Comparison of ENCODE assay signal across 20 mouse cellular contexts in genomic region chr4:42928209-42928608, GRCm38 (mm10). TPM values are rescaled to one million over a fixed set of nuclear protein-coding genes. Genes with fewer than 3 reads are reported as not detected.
DNase-seq lines count a peak whose midpoint lies in the region; ATAC-seq and TF ChIP-seq lines count a peak whose summit lies in the region.
"Had no signal": no experiment of that assay in that cellular context is flagged by ENCODE, and none has a peak within 500 bp of the region (broad histone marks: within the 10 kb centered on the region; RNA-seq: fewer than 3 reads in every experiment).

No protein-coding gene starts in this region.

- ATAC-seq in midbrain, postnatal 0 days (ENCODE audit: low FRiP score), result no peak
- ATAC-seq in liver, postnatal 0 days, result no peak
- ATAC-seq: forebrain, embryonic 14.5 days had no signal

- 86% methylated on average over 5 of the region's 5 CpGs for WGBS in kidney, adult 2 months
- 84% methylated on average over 5 of the region's 5 CpGs for WGBS in midbrain, postnatal 0 days
- 84% methylated on average over 5 of the region's 5 CpGs for WGBS in midbrain, embryonic 10.5 days
- whole genome bisulfite sequencing in liver, postnatal 0 days (ENCODE audit: insufficient replicate concordance), result 72% methylated on average over 5 of the region's 5 CpGs

- no peaks in the 10 kb centered on the region for H3K9me3 ChIP-seq in midbrain, postnatal 0 days (ENCODE audit: low read length)
- H3K9me3 ChIP-seq in midbrain, embryonic 10.5 days (replicated peaks), result no peaks in the 10 kb centered on the region
- H3K9me3 ChIP-seq in MEL (replicated peaks; ENCODE audit: insufficient read depth, low read length), result no peaks in the 10 kb centered on the region
- H3K9me3 ChIP-seq in liver, postnatal 0 days (ENCODE audit: low read length), result no peaks in the 10 kb centered on the region

- H3K4me2 ChIP-seq in midbrain, postnatal 0 days (ENCODE audit: low read depth, low read length, poor library complexity, severe bottlenecking), result no peak overlapping the region
- H3K4me2 ChIP-seq in liver, postnatal 0 days (ENCODE audit: low read depth, low read length), result no peak overlapping the region
- H3K4me2 ChIP-seq: heart, embryonic 11.5 days had no signal

- H3K27ac ChIP-seq in kidney, adult 2 months (ENCODE audit: insufficient read depth, low read depth, low read length), result no peak overlapping the region
- H3K27ac ChIP-seq in midbrain, postnatal 0 days (ENCODE audit: low read depth, low read length), result no peak overlapping the region
- no peak overlapping the region for H3K27ac ChIP-seq in midbrain, embryonic 10.5 days (replicated peaks)
- no peak overlapping the region for H3K27ac ChIP-seq in MEL (ENCODE audit: control insufficient read depth, low read depth, low read length)
- no peak overlapping the region for H3K27ac ChIP-seq in liver, postnatal 0 days (ENCODE audit: low read depth)

- H3K27me3 ChIP-seq in kidney, adult 2 months (replicated peaks; ENCODE audit: control insufficient read depth, insufficient read depth, low read length), result no peaks in the 10 kb centered on the region
- H3K27me3 ChIP-seq in midbrain, postnatal 0 days (ENCODE audit: insufficient read depth, low read length), result no peaks in the 10 kb centered on the region
- peaks cover 29% of the 10 kb centered on the region for H3K27me3 ChIP-seq in midbrain, embryonic 10.5 days (ENCODE audit: low read depth, poor library complexity, severe bottlenecking)
- peaks cover 0 to 2% of the 10 kb centered on the region in 2 experiments; a peak in 1 of 4 replicates for H3K27me3 ChIP-seq in MEL (ENCODE audit: control insufficient read depth in 1 of 2, insufficient read depth in 2 of 2, low read length in 2 of 2)
- H3K27me3 ChIP-seq in liver, postnatal 0 days (ENCODE audit: insufficient read depth, low read length), result no peaks in the 10 kb centered on the region

- no peak overlapping the region for H3K9ac ChIP-seq in midbrain, postnatal 0 days (replicated peaks; ENCODE audit: low read length, poor library complexity, severe bottlenecking)
- H3K9ac ChIP-seq in MEL (ENCODE audit: control insufficient read depth, low read depth, low read length, poor library complexity, severe bottlenecking), result no peak overlapping the region
- no peak overlapping the region for H3K9ac ChIP-seq in liver, postnatal 0 days (replicated peaks)

- TF ChIP-seq CTCF in kidney, adult 2 months (conservative IDR thresholded peaks at IDR 0.05; ENCODE audit: insufficient read depth, insufficient read length, low read depth, low read length), result 0 out of 2 replicates have a peak, but pooled peaks have one; percentile 19
- TF ChIP-seq CTCF in midbrain, postnatal 0 days (IDR thresholded peaks at IDR 0.05), result peak; percentile 39
- peak; percentile 48 to 65 (median 60) for TF ChIP-seq CTCF in MEL (IDR thresholded peaks at IDR 0.05 in 2 of 3, conservative IDR thresholded peaks at IDR 0.05 in 1 of 3; ENCODE audit: control insufficient read depth in 1 of 3, insufficient read depth in 1 of 3, low read depth in 2 of 3, low read length in 3 of 3, poor library complexity in 1 of 3, severe bottlenecking in 1 of 3)
- TF ChIP-seq CTCF in liver, postnatal 0 days (IDR thresholded peaks at IDR 0.05; ENCODE audit: low read depth), result peak; percentile 53

- no peak for TF ChIP-seq POLR2A in kidney, adult 2 months (IDR thresholded peaks at IDR 0.05; ENCODE audit: low read depth, low read length)
- no peak for TF ChIP-seq POLR2A in MEL (IDR thresholded peaks at IDR 0.05; ENCODE audit: control insufficient read depth in 1 of 2, insufficient read depth in 1 of 2, low read depth in 1 of 2, low read length in 2 of 2, poor library complexity in 1 of 2)

- no peaks in the 10 kb centered on the region for H3K79me2 ChIP-seq in MEL (ENCODE audit: control insufficient read depth, insufficient read depth, low read length, poor library complexity)

- no peaks in the 10 kb centered on the region for H3K36me3 ChIP-seq in kidney, adult 2 months (ENCODE audit: control insufficient read depth, insufficient read depth, low read length)
- H3K36me3 ChIP-seq in midbrain, postnatal 0 days (ENCODE audit: insufficient read depth, low read length), result 0 out of 2 replicates have a peak, but pooled peaks cover 2% of the 10 kb centered on the region
- H3K36me3 ChIP-seq in midbrain, embryonic 10.5 days, result no peaks in the 10 kb centered on the region
- H3K36me3 ChIP-seq in MEL (ENCODE audit: control insufficient read depth in 1 of 2, insufficient read depth in 2 of 2, low read length in 2 of 2), result no peaks in the 10 kb centered on the region
- H3K36me3 ChIP-seq in liver, postnatal 0 days (replicated peaks; ENCODE audit: insufficient read depth, low read length), result no peaks in the 10 kb centered on the region

- DNase-seq in kidney, adult 2 months, result no peak
- no peak for DNase-seq in kidney, postnatal 4 days
- no peak for DNase-seq in midbrain, postnatal 0 days (ENCODE audit: low spot score)
- no peak for DNase-seq in midbrain, embryonic 10.5 days (ENCODE audit: low spot score)
- DNase-seq in MEL (ENCODE audit: low read depth, low spot score) (peak; percentile 52), MN1 (ENCODE audit: low spot score) (no peak)
- DNase-seq in liver, postnatal 0 days, result no peak
- no peak for DNase-seq in right cerebral cortex, adult 18-20 months
- DNase-seq: adrenal gland, postnatal 14 days; cerebellum, adult 9-10 months; embryo, embryonic 11 days; kidney, postnatal 36 days; lung, postnatal 10 days; retina, postnatal 1 day had no signal

- H3K4me1 ChIP-seq in kidney, adult 2 months (ENCODE audit: control insufficient read depth, insufficient read depth, low read length), result no peaks in the 10 kb centered on the region
- H3K4me1 ChIP-seq in midbrain, postnatal 0 days (ENCODE audit: insufficient read depth, low read length), result no peaks in the 10 kb centered on the region
- H3K4me1 ChIP-seq in midbrain, embryonic 10.5 days, result peaks cover under 1% of the 10 kb centered on the region; the same call in 1 of the 2 replicates
- H3K4me1 ChIP-seq in MEL (ENCODE audit: control insufficient read depth in 1 of 2, insufficient read depth in 2 of 2, low read length in 2 of 2), result 0 out of 4 replicates have a peak, but pooled peaks cover 0 to 2% of the 10 kb centered on the region in 2 experiments
- H3K4me1 ChIP-seq in liver, postnatal 0 days (ENCODE audit: insufficient read depth), result no peaks in the 10 kb centered on the region

- no peak overlapping the region for H3K4me3 ChIP-seq in kidney, adult 2 months (ENCODE audit: insufficient read depth, low read depth, low read length)
- no peak overlapping the region for H3K4me3 ChIP-seq in midbrain, postnatal 0 days (ENCODE audit: low read depth, low read length)
- H3K4me3 ChIP-seq in midbrain, embryonic 10.5 days, result no peak overlapping the region
- H3K4me3 ChIP-seq in MEL (ENCODE audit: control insufficient read depth in 1 of 2, insufficient read depth in 1 of 2, low read depth in 2 of 2, low read length in 2 of 2), result no peak overlapping the region
- H3K4me3 ChIP-seq in liver, postnatal 0 days (ENCODE audit: low read depth, low read length), result no peak overlapping the region
- H3K4me3 ChIP-seq: megakaryocyte, embryonic 14.5 days had no signal

- TF ChIP-seq RAD21 in MEL (IDR thresholded peaks at IDR 0.05; ENCODE audit: low read depth, low read length), result peak; percentile 60

- no peak for TF ChIP-seq EP300 in MEL (IDR thresholded peaks at IDR 0.05; ENCODE audit: low read depth in 1 of 2, low read length in 2 of 2)
- TF ChIP-seq EP300 in liver, postnatal 0 days (IDR thresholded peaks at IDR 0.05; ENCODE audit: low read depth), result no peak

TF ChIP-seq in MEL, 35 proteins besides CTCF, POLR2A, EP300 and RAD21 (continues in another document):
- TF ChIP-seq ZMIZ1 (IDR thresholded peaks at IDR 0.05; ENCODE audit: low read depth, low read length), result no peak

RNA-seq across cellular contexts. Expression of gene Phf24, which starts 11.7 kb away (rescaled TPM):
- polyA plus RNA-seq in kidney, adult 2 months (2012; rRNA removed), result 1.1 TPM in 2 replicates
- 130 and 148 TPM in 2 replicates for total RNA-seq in midbrain, postnatal 0 days (2014; rRNA removed)
- polyA plus RNA-seq in midbrain, postnatal 0 days (2015; fragmentation: Nextera tagmentation; extraction: Ambion mirVana), result 44.4 and 45.0 TPM in 2 replicates
- 1.6 and 2.1 TPM in 2 replicates for polyA plus RNA-seq in midbrain, embryonic 10.5 days (2016; fragmentation: Nextera tagmentation; extraction: Ambion mirVana)
- 0.07 and 0.31 TPM in 2 replicates for total RNA-seq in MEL (2012; rRNA removed)
- polyA plus RNA-seq in MEL (2012; ENCODE audit: insufficient read depth in 1 of 2, insufficient read length in 2 of 2, low read depth in 1 of 2, low replicate concordance in 2 of 2, missing spikeins in 1 of 2), result under 1 TPM in 1 of 2 experiments, not detected in 1; 0.92 TPM
- 0.11 and 0.12 TPM in 2 replicates for polyA plus RNA-seq in liver, postnatal 0 days (2015; fragmentation: Nextera tagmentation; extraction: Ambion mirVana)
- total RNA-seq: monocyte, adult 5-6 weeks had no signal

RNA-seq across cellular contexts. Expression of gene Dnajb5, which starts 21.4 kb away (rescaled TPM):
- 6.5 and 8.1 TPM in 2 replicates for polyA plus RNA-seq in kidney, adult 2 months (2012; rRNA removed)
- total RNA-seq in midbrain, postnatal 0 days (2014; rRNA removed), result 75.6 and 109 TPM in 2 replicates
- 37.9 and 41.4 TPM in 2 replicates for polyA plus RNA-seq in midbrain, postnatal 0 days (2015; fragmentation: Nextera tagmentation; extraction: Ambion mirVana)
- polyA plus RNA-seq in midbrain, embryonic 10.5 days (2016; fragmentation: Nextera tagmentation; extraction: Ambion mirVana), result 14.9 and 22.6 TPM in 2 replicates
- total RNA-seq in MEL (2012; rRNA removed), result 0.73 and 1.0 TPM in 2 replicates
- 1 to 10 TPM in 1 of 2 experiments, not detected in 1; 1.8 TPM for polyA plus RNA-seq in MEL (2012; ENCODE audit: insufficient read depth in 1 of 2, insufficient read length in 2 of 2, low read depth in 1 of 2, low replicate concordance in 2 of 2, missing spikeins in 1 of 2)
- polyA plus RNA-seq in liver, postnatal 0 days (2015; fragmentation: Nextera tagmentation; extraction: Ambion mirVana), result 0.73 and 1.0 TPM in 2 replicates

RNA-seq across cellular contexts. Expression of gene 1700022I11Rik, which starts 41.2 kb away (rescaled TPM):
- not detected in 2 replicates for polyA plus RNA-seq in kidney, adult 2 months (2012; rRNA removed)
- total RNA-seq in midbrain, postnatal 0 days (2014; rRNA removed), result not detected in 2 replicates
- polyA plus RNA-seq in midbrain, postnatal 0 days (2015; fragmentation: Nextera tagmentation; extraction: Ambion mirVana), result 0.19 and 0.48 TPM in 2 replicates
- 0.47 and 0.59 TPM in 2 replicates for polyA plus RNA-seq in midbrain, embryonic 10.5 days (2016; fragmentation: Nextera tagmentation; extraction: Ambion mirVana)
- 0.54 and 0.65 TPM in 2 replicates for total RNA-seq in MEL (2012; rRNA removed)
- polyA plus RNA-seq in MEL (2012; ENCODE audit: insufficient read depth in 1 of 2, insufficient read length in 2 of 2, low read depth in 1 of 2, low replicate concordance in 2 of 2, missing spikeins in 1 of 2), result under 1 TPM in 1 of 2 experiments, not detected in 1; 0.39 TPM
- 0.17 TPM in 1 of 2 replicates, not detected in the other for polyA plus RNA-seq in liver, postnatal 0 days (2015; fragmentation: Nextera tagmentation; extraction: Ambion mirVana)
- total RNA-seq: adrenal gland, postnatal 14 days; left cerebral cortex, adult 18-20 months; monocyte, adult 5-6 weeks had no signal

RNA-seq across cellular contexts. Expression of gene Fam205c, which starts 54.2 kb away (rescaled TPM):
- not detected in 2 replicates for polyA plus RNA-seq in kidney, adult 2 months (2012; rRNA removed)
- not detected in 2 replicates for total RNA-seq in midbrain, postnatal 0 days (2014; rRNA removed)
- polyA plus RNA-seq in midbrain, postnatal 0 days (2015; fragmentation: Nextera tagmentation; extraction: Ambion mirVana), result 2.1 and 4.4 TPM in 2 replicates
- polyA plus RNA-seq in midbrain, embryonic 10.5 days (2016; fragmentation: Nextera tagmentation; extraction: Ambion mirVana), result 0.60 and 0.98 TPM in 2 replicates
- total RNA-seq in MEL (2012; rRNA removed), result not detected in 2 replicates
- polyA plus RNA-seq in MEL (2012; ENCODE audit: insufficient read depth in 1 of 2, insufficient read length in 2 of 2, low read depth in 1 of 2, low replicate concordance in 2 of 2, missing spikeins in 1 of 2), result not detected
- 0.22 and 0.39 TPM in 2 replicates for polyA plus RNA-seq in liver, postnatal 0 days (2015; fragmentation: Nextera tagmentation; extraction: Ambion mirVana)
- total RNA-seq: adrenal gland, postnatal 14 days; monocyte, adult 5-6 weeks had no signal
- polyA plus RNA-seq: limb, embryonic 14.5 days had no signal

Comparison
In these comparisons a context has a peak if more than half of its experiments do, and no peak if none do; other contexts are left out.
1. RNA of gene Phf24, which starts 11.7 kb away (polyA plus RNA-seq): 44.4 to 45.0 TPM in midbrain, postnatal 0 days; 1.6 to 2.1 TPM in midbrain, embryonic 10.5 days, 1.1 TPM in kidney, adult 2 months, 0.92 TPM in MEL and 0.11 to 0.12 TPM in liver, postnatal 0 days; every median in the first group is over 10 times any median in the second.
2. Peak in every context shown above with its lines, with median percentiles within 50 percentile points of each other: CTCF ChIP-seq.